Mouse (Mus musculus): Measurements from ENCODE around the gene Nkain2.
"Not testable (repeated sequence)": the region's sequence is repeated elsewhere in the genome, so short reads cannot be mapped to it uniquely, and the experiment has no call there.

Gene Nkain2

GRCm38 (mm10) chr10:32889652-32890506 is at the start of gene Nkain2:
TSS of gene Nkain2 (minus strand) at chr10:32890462.
- no peak for DNase-seq (ENCODE audit: extremely low read depth, low read depth)

- no peak for DNase-seq (ENCODE audit: extremely low read depth, low read depth)
Measured at GRCm38 (mm10) chr10:32939853-32940252, 49.6 kb upstream of the Nkain2 start.

DNA sequence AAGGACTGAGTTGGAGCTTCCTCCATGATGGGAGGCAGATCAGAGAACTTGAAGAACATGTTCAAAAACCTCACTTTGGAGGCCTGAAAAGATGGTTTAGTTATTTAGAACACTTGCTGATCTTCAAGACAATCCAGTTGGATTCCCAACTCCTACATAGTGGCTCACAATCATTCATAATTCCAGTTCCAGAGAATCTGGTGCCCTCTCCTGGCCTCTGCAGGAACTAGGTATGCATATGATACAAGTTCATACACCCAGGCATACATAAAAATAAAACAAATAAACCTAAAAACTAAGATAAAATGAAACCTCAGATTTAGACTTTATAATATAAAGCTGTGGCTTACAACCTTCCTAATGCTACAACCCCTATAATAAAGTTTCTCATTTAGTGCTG is 4.8 kb upstream of the Nkain2 start:
- DNase-seq (ENCODE audit: extremely low read depth, low read depth) = no peak

DNA sequence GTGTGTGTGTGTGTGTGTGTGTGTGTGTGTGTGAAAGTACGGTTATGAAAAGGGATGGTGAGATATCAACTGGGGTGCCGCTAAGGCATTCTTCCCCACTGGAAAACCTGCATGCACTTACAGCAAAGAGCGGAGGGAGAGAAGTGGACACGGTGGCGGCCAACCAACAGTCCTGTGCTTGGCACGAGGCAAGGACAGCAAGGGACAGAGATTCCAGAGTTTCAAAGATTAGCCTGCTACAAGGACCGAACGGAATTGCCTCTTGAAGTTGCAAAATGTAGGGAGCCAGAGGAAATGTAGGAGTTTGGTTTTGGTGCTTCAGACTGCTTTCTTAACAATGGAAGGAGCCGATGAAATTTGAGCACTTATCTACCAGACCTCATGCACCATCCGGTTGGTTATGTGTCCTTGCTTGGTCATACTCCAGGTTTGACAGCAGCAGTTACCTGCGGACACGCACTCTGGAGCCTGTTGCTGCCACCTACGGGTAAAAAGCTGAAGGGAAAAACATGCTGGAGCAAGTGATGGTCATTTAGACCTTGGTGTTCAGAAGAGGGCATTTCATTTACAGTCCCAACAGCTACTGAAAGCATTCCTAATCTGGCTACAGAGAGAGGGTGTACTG is 357 bp upstream of the Nkain2 start:
- no peak for DNase-seq (ENCODE audit: extremely low read depth, low read depth)

DNA sequence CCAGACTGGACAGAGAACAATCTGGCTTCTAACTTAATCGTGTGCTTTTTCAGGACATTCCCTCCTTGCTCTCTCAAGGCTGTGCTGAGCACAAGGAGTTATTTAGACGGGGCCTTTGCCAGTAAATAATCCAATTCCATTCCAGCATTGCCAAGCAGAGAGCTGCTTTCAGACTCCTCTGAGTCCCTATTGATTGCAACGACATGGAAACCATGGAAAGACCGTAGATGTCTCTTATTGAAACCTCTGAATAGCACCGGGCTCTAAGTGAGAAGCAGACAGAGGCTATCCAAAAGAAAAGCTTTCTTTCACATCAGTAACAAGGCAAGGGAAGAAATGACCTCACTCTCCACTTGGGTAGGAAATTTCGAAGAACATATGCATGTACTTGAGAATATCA is 8.3 kb downstream of the Nkain2 start:
- DNase-seq (ENCODE audit: extremely low read depth, low read depth) = no peak

- DNase-seq (ENCODE audit: extremely low read depth, low read depth) = no peak
Measured at GRCm38 (mm10) chr10:32870691-32871406, 19.4 kb downstream of the Nkain2 start.

DNA sequence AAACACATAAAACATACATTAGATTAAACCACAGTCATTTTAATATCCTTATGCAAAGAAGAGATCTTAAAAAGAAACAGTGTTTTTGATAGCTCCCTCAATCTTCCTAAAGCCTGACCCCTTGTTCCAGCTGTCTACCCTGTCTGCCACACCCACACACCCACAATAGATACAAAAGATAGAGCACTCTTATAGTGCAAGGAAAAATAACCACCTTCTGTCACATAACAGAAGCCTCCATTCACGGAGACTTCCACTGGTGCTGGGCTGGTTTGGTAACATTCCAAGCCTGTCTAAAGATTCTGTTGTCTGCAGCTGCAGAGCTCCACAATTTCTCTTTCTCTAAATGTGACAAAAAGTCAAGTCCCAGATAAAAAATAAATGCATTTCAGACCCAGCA is 20.7 kb downstream of the Nkain2 start:
- DNase-seq (ENCODE audit: extremely low read depth, low read depth) = no peak

GRCm38 (mm10) chr10:32815210-32815883 is 74.9 kb downstream of the Nkain2 start:
- DNase-seq (ENCODE audit: extremely low read depth, low read depth) = no peak

DNA sequence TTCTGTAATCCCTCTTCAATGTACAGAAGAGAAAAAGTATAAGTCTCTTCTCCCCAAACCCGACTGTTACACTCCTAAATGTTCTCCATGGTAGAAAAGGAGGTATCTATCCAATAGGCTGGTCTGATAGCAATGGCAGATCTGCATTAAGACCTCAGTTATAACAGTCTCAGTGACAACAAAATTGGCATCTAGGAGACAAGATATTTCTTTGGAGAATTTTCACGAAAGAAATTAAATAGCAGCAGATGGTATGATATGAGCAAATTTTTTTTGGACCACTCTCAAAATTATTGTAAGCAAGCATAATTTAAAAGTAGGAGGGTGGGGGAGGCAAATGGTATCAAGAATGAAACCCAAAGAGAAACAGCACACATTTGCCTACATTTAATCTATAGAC is 94.0 kb downstream of the Nkain2 start:
- no peak for DNase-seq (ENCODE audit: extremely low read depth, low read depth)

- no peak for DNase-seq (ENCODE audit: extremely low read depth, low read depth)
Measured at GRCm38 (mm10) chr10:32790541-32790940, 99.7 kb downstream of the Nkain2 start.

DNA sequence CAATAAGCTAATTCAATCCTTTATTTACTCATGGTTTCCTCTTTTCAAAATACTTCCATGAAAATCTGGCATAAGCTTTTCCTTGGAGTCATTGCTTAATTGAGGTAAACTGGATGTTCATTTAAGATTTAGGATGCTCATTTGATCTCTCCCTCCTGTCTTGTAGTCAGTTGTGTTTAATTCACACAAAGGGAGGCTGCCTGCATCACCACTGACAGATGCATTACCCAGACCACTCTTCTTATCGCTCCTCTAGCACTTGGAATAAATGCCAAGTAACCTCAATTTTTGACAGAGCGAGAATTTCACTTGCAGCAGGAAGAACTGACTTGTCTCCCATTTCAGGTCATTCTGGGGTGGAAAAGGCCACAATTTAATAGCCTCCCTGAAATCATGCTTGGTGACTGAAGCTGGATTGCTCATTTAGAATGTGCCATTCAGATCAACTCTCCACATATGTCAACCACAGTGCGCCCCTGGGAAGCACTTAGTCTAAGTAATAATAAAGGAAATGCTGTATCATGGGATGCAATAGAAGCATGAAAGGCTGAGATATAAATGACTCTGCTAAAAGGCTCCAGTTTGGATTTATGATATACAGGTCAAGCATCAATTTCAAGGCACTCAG is 107.4 kb downstream of the Nkain2 start:
- DNase-seq (ENCODE audit: extremely low read depth, low read depth) = no peak

DNA sequence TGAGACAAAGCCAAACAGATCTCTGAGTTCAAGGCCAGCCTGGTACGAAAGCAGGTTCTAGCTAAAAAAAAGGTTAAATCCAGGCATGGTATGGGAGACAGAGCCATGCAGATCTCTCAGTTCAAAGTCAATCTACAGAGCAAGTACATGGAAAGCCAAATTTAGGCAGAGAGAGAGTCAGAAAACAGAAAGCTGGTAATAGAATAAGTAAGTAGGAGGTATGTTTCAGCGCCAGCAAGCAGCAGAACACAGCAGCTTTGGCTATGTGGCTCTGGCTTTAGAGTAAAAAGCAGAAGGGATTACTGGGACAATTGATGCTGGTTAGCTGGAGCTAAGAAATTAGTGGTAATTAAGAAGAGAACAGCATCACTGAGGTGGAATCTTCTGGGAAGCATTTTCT is 151.3 kb downstream of the Nkain2 start:
- DNase-seq (ENCODE audit: extremely low read depth, low read depth) = no peak

- DNase-seq (ENCODE audit: extremely low read depth, low read depth) = not testable (repeated sequence)
Measured at GRCm38 (mm10) chr10:32706579-32706978, 183.7 kb downstream of the Nkain2 start.

GRCm38 (mm10) chr10:32696661-32697060 is 193.6 kb downstream of the Nkain2 start:
- no peak for DNase-seq (ENCODE audit: extremely low read depth, low read depth)

- DNase-seq (ENCODE audit: extremely low read depth, low read depth) = no peak
Measured at GRCm38 (mm10) chr10:32684548-32684947, 205.7 kb downstream of the Nkain2 start.

GRCm38 (mm10) chr10:32640256-32640655 is 250.0 kb downstream of the Nkain2 start:
- DNase-seq (ENCODE audit: extremely low read depth, low read depth) = no peak

DNA sequence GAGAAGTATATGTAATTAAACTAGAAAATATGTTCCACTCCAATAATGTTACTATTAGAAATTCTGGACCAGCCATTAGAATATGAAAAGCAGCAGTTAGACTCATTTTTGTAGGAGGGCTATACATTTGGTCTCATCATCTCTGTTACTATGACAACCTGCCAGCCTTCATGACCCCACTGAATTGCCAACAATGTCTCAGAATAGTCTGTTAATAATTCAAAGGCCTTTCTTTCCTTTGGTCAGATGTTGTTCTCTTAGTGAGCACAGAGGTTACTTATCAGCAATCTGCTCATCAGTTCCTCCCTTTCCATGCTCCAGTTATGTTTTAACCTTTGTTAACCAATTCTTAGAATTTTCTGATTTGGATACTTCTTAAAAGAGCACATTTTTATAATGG is 251.1 kb downstream of the Nkain2 start:
- DNase-seq (ENCODE audit: extremely low read depth, low read depth) = no peak

DNA sequence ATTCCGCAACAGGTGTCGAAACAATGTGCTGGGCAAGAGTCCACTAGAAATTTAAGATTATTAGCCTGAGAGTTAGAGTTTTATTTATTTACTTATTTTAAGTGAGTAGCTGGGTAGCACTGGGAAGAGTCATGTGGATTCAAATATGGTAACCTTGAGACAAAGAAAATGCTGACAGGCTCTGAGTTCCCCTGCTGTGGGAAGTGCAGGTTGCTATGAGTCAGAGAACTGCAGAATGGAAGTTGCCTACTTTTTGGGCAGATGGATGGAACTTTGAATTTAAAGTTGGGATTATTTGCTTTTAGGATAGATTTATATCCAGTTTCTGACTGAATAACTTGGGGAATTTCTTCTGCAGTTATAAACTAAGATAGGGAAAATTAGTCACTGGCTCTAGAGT is 259.2 kb downstream of the Nkain2 start:
- no peak for DNase-seq (ENCODE audit: extremely low read depth, low read depth)

DNA sequence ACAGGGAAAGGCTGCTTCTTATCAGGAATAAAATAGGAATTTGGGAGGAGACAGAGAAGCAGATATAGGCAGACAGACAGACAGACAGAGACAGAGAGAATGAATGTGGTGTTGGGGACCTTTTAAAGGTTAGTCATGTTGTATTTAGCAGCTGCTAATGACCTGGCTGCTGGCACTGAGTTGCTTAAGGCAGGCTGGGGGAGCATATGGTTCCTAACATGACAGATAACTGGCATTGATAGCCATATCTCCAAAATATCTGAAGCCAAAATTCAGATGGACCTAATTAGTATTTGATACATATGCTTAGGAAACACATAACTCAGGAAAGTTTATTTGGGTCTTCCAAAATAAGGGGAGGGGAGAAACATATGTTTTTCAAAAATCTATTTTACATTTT is 285.8 kb downstream of the Nkain2 start:
- DNase-seq (ENCODE audit: extremely low read depth, low read depth) = no peak

GRCm38 (mm10) chr10:32602798-32603197 is 287.5 kb downstream of the Nkain2 start:
- no peak for DNase-seq (ENCODE audit: extremely low read depth, low read depth)

DNA sequence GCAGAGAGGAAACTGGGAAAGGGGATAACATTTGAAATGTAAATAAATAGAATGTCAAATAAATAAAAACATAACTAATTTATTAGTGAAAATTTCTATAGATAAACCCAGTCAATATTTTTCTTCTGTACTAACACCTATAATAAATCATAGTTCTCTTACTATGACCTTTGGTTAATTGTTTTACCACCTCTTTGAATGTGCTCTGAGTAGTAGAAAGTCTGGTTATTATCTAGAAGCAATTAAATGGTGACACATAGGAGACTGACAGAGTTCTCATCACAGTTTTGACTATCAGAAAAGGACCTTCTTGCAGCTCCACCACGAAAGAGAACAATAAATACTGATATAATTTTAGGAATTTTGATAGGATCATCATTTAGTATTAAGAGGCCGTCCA is 295.3 kb downstream of the Nkain2 start:
- DNase-seq (ENCODE audit: extremely low read depth, low read depth) = no peak

Data from MEL-GATA-1-ER (cell line).